Mouse (Mus musculus): ENCODE results near the gene Pbld1. TPM values are rescaled to one million over a fixed set of nuclear protein-coding genes. Genes with fewer than 3 reads are reported as not detected.

Gene Pbld1
- polyA plus RNA-seq, 1 experiment, result 0.23 TPM

DNA sequence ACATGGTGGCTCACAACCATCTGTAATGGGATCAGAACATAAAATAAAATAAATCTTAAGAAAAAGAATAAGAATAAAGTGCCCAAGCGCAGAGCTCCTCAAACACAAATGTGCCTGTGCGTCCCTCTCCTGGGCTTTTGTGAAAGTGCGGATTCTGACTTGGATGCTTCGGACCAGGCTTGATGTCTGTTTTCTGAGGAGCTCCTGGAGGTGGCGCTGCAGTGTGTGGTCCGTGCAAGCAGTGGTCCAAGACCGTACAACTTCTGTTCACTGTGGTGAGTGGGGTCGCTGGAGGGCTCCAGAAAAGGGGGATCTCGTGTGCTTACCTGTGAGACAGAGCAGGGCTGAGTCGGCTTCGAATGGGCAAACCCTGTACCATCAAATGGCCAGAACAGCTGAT lies 65.4 kb downstream of the Pbld1 start:
- no peak overlapping the region for H3K27ac ChIP-seq (ENCODE audit: control insufficient read depth, insufficient read depth, low read length)
- WGBS, result 72% methylated on average over 11 of the region's 11 CpGs
- no peak for TF ChIP-seq POLR2A (IDR thresholded peaks at IDR 0.05; ENCODE audit: control insufficient read depth, extremely low read depth, insufficient read depth, low read length, poor library complexity)
- TF ChIP-seq CTCF (IDR thresholded peaks at IDR 0.05; ENCODE audit: borderline replicate concordance, control insufficient read depth, extremely low read depth, insufficient read depth, low read length, poor library complexity), result no peak
- no peaks in the 10 kb centered on the region for H3K27me3 ChIP-seq (ENCODE audit: control insufficient read depth, insufficient read depth, low read length)
- no peaks in the 10 kb centered on the region for H3K36me3 ChIP-seq (ENCODE audit: control insufficient read depth, insufficient read depth, low read length)
- no peak for DNase-seq
- H3K4me1 ChIP-seq (replicated peaks; ENCODE audit: control insufficient read depth, insufficient read depth, low read length), result no peaks in the 10 kb centered on the region
- no peak overlapping the region for H3K4me3 ChIP-seq (ENCODE audit: control insufficient read depth, insufficient read depth, low read length)

DNA sequence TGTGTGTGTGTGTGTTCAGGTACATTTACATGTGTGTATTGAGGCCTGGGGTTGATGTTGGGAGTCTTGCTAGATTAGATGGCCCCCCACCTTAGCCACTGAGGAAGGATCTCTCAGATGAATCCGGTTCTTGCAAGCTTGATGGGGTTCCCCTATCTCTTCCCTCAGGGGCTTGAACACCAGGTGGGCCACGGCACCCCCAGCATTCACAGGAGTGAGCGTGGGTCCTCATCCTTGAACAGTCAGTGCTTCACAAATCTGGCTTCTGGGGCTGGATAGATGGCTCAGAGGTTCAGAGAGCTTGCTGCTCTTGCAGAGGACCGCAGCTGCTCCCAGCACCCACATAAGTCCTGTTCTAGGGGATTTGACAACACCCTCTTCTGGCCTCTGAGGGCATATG lies 66.2 kb downstream of the Pbld1 start:
- no peaks in the 10 kb centered on the region for H3K4me1 ChIP-seq (replicated peaks; ENCODE audit: control insufficient read depth, insufficient read depth, low read length)
- WGBS, result 80% methylated on average over 4 of the region's 4 CpGs
- no peak overlapping the region for H3K4me3 ChIP-seq (ENCODE audit: control insufficient read depth, insufficient read depth, low read length)
- TF ChIP-seq POLR2A (IDR thresholded peaks at IDR 0.05; ENCODE audit: control insufficient read depth, extremely low read depth, insufficient read depth, low read length, poor library complexity), result no peak
- TF ChIP-seq CTCF (IDR thresholded peaks at IDR 0.05; ENCODE audit: borderline replicate concordance, control insufficient read depth, extremely low read depth, insufficient read depth, low read length, poor library complexity), result no peak
- no peaks in the 10 kb centered on the region for H3K36me3 ChIP-seq (ENCODE audit: control insufficient read depth, insufficient read depth, low read length)
- no peak for DNase-seq
- H3K27me3 ChIP-seq (ENCODE audit: control insufficient read depth, insufficient read depth, low read length), result no peaks in the 10 kb centered on the region
- no peak overlapping the region for H3K27ac ChIP-seq (ENCODE audit: control insufficient read depth, insufficient read depth, low read length)

DNA sequence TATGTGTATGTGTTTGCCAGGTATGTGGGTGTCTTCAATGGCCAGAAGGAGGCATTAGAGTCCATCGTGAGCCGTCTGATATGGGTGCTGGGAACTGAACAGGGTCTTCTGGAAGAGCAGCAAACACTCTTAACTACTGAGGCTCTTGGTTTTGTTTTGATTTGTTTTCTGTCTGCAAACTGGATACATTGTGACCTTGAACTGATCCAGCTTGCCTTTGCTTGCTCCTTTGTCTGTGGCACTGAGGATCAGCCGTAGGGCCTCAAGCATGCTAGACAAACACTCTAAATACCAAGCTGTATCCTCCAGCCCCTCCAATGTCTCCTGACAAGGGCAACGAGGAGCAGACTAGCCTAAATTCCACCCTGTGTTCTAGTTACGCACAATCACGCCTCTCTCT lies 67.2 kb downstream of the Pbld1 start:
- H3K4me1 ChIP-seq (replicated peaks; ENCODE audit: control insufficient read depth, insufficient read depth, low read length), result no peaks in the 10 kb centered on the region
- 94% methylated on average over 6 of the region's 6 CpGs for WGBS
- no peak overlapping the region for H3K4me3 ChIP-seq (ENCODE audit: control insufficient read depth, insufficient read depth, low read length)
- H3K27ac ChIP-seq (ENCODE audit: control insufficient read depth, insufficient read depth, low read length), result no peak overlapping the region
- no peaks in the 10 kb centered on the region for H3K27me3 ChIP-seq (ENCODE audit: control insufficient read depth, insufficient read depth, low read length)
- H3K36me3 ChIP-seq (ENCODE audit: control insufficient read depth, insufficient read depth, low read length), result no peaks in the 10 kb centered on the region
- DNase-seq, result no peak
- no peak for TF ChIP-seq POLR2A (IDR thresholded peaks at IDR 0.05; ENCODE audit: control insufficient read depth, extremely low read depth, insufficient read depth, low read length, poor library complexity)

Other genes starting within 250 kb of the Pbld1 start
- 5.7 and 6.7 TPM in 2 replicates for gene Tet1, start 151.2 kb upstream of the Pbld1 start, polyA plus RNA-seq (2012; rRNA removed)
- 24.0 and 34.0 TPM in 2 replicates for gene Slc25a16, start 139.5 kb upstream of the Pbld1 start, polyA plus RNA-seq (2012; rRNA removed)
- 20.0 and 23.6 TPM in 2 replicates for gene Dna2, start 113.1 kb upstream of the Pbld1 start, polyA plus RNA-seq (2012; rRNA removed)
- 7.5 and 8.0 TPM in 2 replicates for gene Rufy2, start 79.9 kb upstream of the Pbld1 start, polyA plus RNA-seq (2012; rRNA removed)
- 22.8 and 27.2 TPM in 2 replicates for gene Hnrnph3, start 35.9 kb upstream of the Pbld1 start, polyA plus RNA-seq (2012; rRNA removed)
- gene Pbld2, start 35.8 kb upstream of the Pbld1 start, polyA plus RNA-seq (2012; rRNA removed), result 0.42 and 0.62 TPM in 2 replicates
- gene Atoh7, start 39.5 kb downstream of the Pbld1 start, polyA plus RNA-seq (2012; rRNA removed), result 0.05 TPM in 1 of 2 replicates, not detected in the other
- 0.22 and 0.98 TPM in 2 replicates for gene Mypn, start 143.8 kb downstream of the Pbld1 start, polyA plus RNA-seq (2012; rRNA removed)
- gene Herc4, start 183.6 kb downstream of the Pbld1 start, polyA plus RNA-seq (2012; rRNA removed), result 23.4 and 26.6 TPM in 2 replicates

Measured in thymus, adult 2 months (tissue).